Mouse (Mus musculus) bone marrow, adult 2 months (tissue): ENCODE data around the gene Fshb.

Experiments used
- CTCF ChIP-seq: fragments of 200-500 bp; IDR thresholded peaks from 2 replicates; pipeline ENCODE4 v1.5.1; 2011; ENCODE audit warnings: low read length, control low read depth; ENCODE audit not compliant: control insufficient read depth, insufficient read depth
- POLR2A ChIP-seq: fragments of 200-500 bp; IDR thresholded peaks from 2 replicates; pipeline ENCODE4 v1.6.1; 2011; ENCODE audit warnings: low read depth, mild to moderate bottlenecking, control low read depth, low read length, borderline replicate concordance; ENCODE audit not compliant: control insufficient read depth

DNA sequence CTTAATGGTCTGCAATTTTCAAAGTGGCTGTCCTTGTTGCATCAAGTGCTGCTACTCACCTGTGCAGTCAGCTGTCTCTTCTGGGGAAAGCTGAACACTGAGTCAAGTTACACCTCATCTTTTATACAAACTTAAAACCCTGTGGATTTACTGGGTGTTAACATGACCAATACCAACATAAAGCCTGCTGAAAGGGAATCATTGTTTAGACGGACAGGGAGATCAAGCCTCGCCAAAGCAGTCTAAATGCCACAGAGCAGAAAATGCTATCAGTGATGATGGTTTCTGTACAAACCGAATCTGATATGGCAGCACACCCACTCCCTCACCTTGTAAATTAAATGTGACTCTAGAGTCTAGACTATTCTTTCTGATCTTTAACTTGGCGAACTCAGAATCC is at the start of gene Fshb:
- no peak for TF ChIP-seq POLR2A
- no peak for TF ChIP-seq CTCF
